Mouse (Mus musculus) bone marrow, adult 2 months (tissue): ENCODE data around the gene Tmem80.

ENCODE experiments used
- CTCF ChIP-seq: fragments of 200-500 bp; IDR thresholded peaks from 2 replicates; pipeline ENCODE4 v1.5.1; 2011; ENCODE audit warnings: low read length, control low read depth; ENCODE audit not compliant: control insufficient read depth, insufficient read depth
- POLR2A ChIP-seq: fragments of 200-500 bp; IDR thresholded peaks from 2 replicates; pipeline ENCODE4 v1.6.1; 2011; ENCODE audit warnings: low read depth, mild to moderate bottlenecking, control low read depth, low read length, borderline replicate concordance; ENCODE audit not compliant: control insufficient read depth

DNA sequence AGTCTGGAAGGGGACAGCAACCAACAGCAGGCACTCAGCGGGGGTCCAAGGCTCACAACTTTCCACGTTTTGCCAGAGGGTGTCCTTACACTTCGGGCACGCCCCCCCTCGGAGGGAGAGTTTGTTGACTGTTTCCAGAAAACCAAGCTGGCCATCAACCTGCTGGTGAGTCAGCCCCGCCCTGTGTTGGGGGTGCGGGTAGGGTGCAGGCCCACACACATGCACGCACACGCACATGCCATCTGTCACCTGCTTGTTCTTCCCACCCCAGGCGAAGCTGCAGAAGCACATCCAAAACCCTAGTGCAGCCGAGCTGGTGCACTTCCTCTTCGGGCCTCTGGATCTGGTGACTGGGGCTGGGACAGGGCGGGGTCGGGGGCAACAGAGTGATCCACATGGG, 29.4 kb downstream of the Tmem80 start:
- TF ChIP-seq CTCF = no peak
- no peak for TF ChIP-seq POLR2A
